Mouse (Mus musculus) adrenal gland, postnatal 4 days (tissue): Measurements from ENCODE around the gene Ldb3. TPM values are rescaled to one million over a fixed set of nuclear protein-coding genes. Genes with fewer than 3 reads are reported as not detected.

Experiments used
- DNase-seq, 2 experiments: peaks; one replicate each; pipeline ENCODE4 v3.0.0; 2021 to 2022; ENCODE audit warnings: low spot score in 2 of 2, mixed read lengths in 2 of 2
- total RNA-seq, 2 experiments: library from RNA; stranded (reverse); gene quantifications; 2 replicates each; pipeline ENCODE4 v1.2.3; 2021

Gene Ldb3
- total RNA-seq, 2 experiments from 2014 or later: 14.3 to 37.2 TPM

DNA sequence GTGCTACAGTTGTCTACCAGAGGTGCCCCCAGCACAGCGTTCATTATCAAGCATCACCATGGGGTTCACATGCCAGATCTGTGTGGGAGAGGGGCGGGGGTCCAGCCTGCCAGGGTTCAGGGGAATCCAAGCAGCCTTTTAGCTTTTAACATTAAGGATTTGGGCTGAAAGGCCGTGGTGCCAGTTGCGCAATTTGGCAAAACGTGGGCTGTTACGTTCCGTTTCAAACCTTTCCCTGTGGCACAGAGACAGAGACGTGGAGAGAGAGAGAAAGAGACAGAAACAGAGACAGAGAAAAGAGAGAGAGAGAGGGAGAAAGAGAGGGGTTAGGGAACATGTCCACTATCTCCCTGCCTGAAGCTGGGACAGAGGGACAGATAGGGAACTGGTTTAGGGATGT is 26.8 kb downstream of the Ldb3 start:
- no peak for DNase-seq

DNA sequence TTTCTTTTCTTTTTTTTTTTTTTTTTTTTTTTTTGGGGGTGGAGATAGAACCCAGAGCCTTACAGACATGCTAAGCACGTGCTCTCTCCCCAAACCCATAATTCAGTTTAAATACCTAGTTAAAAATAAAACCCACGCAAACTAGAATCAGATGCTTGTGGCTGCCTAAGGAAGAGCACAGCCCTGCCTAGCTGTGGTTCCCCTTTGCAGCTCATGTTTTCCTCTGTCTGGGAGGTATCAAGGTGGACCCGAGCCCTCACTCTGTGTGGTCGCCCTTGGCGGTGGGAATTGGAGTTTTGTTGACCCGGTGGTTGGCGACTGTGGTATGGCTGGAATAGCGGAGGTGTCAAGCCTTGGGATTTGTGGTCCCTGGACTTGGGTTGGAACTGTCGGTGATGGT is 29.5 kb downstream of the Ldb3 start:
- DNase-seq: no peak

DNA sequence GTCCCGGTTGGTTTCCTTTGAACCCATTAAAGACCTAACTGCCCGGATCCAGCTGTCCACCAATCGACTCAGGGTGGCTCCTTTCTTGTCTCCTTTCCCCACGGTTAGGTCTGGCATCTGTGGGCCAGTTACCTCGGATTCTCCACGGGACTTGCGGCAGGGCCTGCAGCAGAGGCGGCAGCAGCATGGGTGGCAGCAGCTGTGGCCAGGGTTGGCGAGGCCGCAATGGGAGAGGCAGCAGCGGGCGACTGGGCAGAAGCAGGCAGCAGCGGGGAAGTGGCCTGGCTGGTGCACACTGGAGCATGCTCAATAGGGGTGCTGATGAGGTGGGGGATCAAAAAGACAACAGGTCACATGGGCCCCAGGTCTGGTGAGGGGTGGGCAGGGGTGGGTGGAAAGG is 33.3 kb downstream of the Ldb3 start:
- DNase-seq: no peak

- DNase-seq: no peak
Measured at GRCm38 (mm10) chr14:34554047-34554446, 34.4 kb downstream of the Ldb3 start.

- no peak for DNase-seq
Measured at GRCm38 (mm10) chr14:34553470-34553869, 35.0 kb downstream of the Ldb3 start.

- DNase-seq: no peak
Measured at GRCm38 (mm10) chr14:34552226-34552625, 36.3 kb downstream of the Ldb3 start.

GRCm38 (mm10) chr14:34549004-34549671 is 39.3 kb downstream of the Ldb3 start:
- DNase-seq: peak; percentile 53 to 71

DNA sequence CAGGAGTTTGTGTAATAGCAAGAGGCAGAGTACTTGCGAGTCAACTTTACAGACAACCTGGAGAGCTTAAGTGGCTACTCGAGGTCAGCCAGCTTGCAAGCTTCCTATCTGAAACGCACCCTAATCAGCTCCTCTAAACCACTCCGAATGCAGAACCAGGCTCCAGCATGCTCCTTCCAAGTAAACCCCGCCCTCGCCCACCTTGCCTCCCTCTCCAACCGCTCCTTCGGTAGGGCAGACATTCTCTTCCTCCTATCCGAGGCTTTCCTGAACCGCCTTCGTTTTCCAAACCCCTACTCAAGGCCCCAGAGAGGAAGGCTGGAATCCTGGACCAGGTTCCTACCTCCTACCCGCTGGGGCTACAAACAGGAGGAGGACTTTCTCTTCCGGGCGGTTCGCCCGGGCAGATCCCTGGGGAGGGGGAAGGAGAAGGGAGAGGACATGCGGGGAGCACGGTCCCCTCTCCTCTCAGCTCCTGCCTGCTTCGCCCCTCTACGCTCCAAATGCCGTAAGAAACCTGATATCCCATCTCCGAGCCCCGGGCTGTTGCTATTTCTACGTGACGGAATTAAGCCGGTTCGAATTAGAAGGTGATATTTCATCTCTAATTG is 40.0 kb downstream of the Ldb3 start:
- peak in 1 of 2 experiments; percentile 28 for DNase-seq

- no peak for DNase-seq
Measured at GRCm38 (mm10) chr14:34544545-34544944, 43.9 kb downstream of the Ldb3 start.

DNA sequence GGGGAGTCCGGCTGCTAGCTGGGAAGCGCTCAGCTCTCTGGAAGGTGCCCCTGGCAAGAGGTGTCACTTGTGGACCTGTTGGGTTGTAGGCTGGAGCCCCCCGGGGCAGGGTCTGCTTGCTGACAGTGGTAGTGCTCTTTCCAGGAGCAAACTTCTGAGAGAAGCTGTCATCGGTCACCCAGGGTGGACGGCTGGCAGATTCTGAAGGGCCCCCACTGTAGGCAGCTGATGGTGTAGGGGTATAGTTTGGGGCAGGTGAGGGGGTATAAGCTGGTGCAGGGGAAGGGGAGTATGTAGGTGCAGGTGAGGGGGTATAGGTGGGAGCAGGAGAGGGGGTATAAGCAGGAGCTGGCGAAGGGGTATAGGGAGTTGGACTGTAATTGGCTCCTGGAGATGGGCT is 44.5 kb downstream of the Ldb3 start:
- no peak for DNase-seq

GRCm38 (mm10) chr14:34543596-34543995 is 44.9 kb downstream of the Ldb3 start:
- no peak for DNase-seq

- DNase-seq: no peak
Measured at GRCm38 (mm10) chr14:34541896-34542295, 46.6 kb downstream of the Ldb3 start.

DNA sequence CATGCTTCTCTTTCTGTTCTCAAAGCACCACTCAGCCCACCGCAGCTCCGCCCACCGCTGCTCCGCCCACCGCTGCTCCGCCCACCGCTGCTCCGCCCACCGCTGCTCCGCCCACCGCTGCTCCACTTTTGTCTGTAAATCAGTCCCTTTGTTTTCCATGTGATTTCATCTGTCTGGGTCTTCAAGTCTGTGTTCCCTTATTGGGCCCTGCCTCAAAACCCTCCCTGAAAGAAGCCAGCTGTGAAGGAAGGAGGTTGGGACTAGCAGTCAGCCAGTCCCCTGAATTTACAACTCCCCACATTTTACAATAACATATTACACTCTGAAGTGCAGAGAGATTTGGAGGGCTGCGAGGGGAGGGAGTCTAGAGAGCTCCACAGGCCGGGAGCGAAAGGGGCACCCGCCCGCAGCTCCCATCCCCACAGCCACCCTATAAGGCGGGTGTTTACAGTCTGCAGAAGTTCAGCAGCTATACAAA is 47.8 kb downstream of the Ldb3 start:
- no peak for DNase-seq

DNA sequence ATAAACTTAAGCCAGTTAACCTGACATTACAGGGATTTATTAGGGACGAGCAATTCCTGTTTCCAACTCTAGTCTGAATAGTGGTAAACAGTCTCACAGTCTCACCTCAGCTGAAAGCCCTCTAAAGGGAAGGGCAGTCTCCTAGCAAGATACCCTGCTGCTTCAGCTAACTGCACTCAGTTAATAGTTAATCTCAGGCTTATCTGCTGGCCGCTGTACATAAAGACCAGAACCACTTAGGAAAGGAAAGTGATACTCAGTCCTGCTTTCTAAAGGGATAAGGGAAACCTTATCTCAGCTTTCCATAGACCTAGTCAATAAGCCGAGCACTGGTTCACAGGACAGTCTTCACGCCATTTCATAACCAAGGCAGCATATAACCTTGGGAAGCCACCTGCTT is 52.6 kb downstream of the Ldb3 start:
- DNase-seq: no peak

DNA sequence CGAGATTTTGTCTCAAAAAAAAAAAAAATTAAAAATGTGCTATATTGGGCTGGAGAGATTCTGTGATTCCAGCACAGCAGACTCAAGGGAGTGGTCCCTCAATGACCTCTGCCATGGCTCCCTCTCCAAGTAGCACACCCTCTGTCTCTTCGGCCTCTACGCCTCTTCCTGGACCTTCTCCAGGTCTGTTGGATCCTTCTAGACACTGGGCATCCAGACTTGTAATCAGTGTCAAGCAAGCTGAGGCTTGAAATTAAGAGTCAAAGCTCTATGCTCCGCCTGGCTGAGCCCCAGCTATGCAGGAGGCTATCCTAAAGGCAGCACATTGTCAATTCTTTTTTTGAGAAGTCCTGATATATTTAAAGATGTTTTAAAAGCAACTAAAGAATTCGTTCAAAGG is 54.9 kb downstream of the Ldb3 start:
- no peak for DNase-seq

GRCm38 (mm10) chr14:34532536-34532935 is 55.9 kb downstream of the Ldb3 start:
- no peak for DNase-seq

- no peak for DNase-seq
Measured at GRCm38 (mm10) chr14:34528804-34529203, 59.7 kb downstream of the Ldb3 start.

- no peak for DNase-seq
Measured at GRCm38 (mm10) chr14:34522701-34523100, 65.8 kb downstream of the Ldb3 start, which contains the start of gene 9230112D13Rik. TSS of gene 9230112D13Rik (minus strand) at chr14:34522801.

GRCm38 (mm10) chr14:34517959-34518544 is 70.4 kb downstream of the Ldb3 start:
- no peak for DNase-seq

DNA sequence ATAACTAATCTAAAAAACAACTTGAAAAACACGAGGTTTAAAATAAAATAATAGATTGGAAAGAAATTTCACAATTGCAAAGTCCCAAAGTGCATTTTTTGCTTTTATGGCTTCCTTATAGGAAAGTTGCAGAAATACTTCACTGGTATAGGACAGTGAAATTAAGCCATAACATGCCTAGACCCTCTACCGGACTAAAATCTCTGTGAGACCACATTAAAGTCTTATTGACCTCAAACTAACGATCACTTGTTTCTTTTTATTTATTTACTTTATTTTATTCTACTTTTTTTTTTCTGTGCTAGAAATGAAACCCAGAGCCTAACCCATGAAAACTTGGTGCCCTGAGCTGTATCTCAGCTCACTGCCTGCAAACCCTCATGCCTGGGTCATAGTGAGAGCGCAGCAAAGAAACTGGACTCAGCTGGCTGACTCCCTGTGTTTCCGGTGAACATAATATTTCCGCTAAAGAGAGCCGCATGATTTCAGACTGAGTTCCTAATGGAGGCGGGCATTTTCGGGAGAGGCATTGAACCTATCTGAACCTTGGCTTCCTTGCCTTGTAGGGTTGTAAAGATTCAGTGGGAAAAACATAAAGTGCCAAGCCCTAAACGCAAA is 71.4 kb downstream of the Ldb3 start:
- no peak for DNase-seq

- DNase-seq: no peak
Measured at GRCm38 (mm10) chr14:34515860-34516259, 72.6 kb downstream of the Ldb3 start.

- DNase-seq: no peak
Measured at GRCm38 (mm10) chr14:34514120-34514519, 74.4 kb downstream of the Ldb3 start.
